Mouse (Mus musculus): ENCODE data around the gene Gpatch8. TPM values are rescaled to one million over a fixed set of nuclear protein-coding genes. Genes with fewer than 3 reads are reported as not detected.
A peak's percentile ranks its signal among the peaks of the same experiment; 100 is the strongest.
"Not testable (repeated sequence)": the region's sequence is repeated elsewhere in the genome, so short reads cannot be mapped to it uniquely, and the experiment has no call there.

Gene Gpatch8
- total RNA-seq, 2 experiments from 2014 or later: 47.5 to 48.8 TPM

DNA sequence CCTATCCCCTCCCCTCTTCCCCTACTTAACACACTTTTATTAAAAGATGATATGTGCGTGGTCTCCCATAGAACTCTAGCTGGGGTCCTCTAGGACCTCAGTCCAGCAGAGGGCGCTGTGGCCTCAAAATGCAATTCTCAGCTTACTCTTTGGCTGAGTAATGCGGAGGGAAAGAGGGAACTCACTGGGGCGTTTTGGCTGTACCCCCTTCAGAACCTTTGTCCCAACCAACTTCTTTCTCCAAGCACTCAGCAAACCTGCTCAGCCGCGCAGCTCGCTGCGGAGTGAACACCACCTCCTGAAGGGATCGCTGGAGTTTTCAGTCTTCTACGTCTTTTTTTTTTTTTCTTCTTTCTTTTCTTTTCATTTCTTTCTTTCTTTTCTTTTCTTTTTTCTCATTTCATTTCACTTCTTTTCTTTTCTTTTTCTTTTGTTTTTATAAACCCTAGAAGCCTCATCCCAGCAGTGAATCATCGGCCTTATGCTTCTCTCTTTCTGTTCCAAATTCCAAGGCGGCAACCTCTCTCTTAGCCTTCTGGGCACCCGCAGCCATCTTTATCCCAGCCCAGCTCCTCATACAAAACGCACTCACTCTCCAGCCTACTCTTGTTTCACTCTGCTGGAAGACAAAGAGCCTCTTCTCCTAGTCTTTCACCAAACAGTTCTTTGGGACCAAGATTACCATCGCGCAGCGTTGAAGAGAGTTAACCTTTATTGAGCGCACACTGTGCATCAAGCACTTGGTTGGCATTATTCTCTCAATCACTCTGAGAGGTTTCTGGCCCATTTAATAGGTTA, 16.9 kb upstream of the Gpatch8 start:
- peak; percentile 70 to 88 for DNase-seq (ENCODE audit: low spot score in 2 of 2)

DNA sequence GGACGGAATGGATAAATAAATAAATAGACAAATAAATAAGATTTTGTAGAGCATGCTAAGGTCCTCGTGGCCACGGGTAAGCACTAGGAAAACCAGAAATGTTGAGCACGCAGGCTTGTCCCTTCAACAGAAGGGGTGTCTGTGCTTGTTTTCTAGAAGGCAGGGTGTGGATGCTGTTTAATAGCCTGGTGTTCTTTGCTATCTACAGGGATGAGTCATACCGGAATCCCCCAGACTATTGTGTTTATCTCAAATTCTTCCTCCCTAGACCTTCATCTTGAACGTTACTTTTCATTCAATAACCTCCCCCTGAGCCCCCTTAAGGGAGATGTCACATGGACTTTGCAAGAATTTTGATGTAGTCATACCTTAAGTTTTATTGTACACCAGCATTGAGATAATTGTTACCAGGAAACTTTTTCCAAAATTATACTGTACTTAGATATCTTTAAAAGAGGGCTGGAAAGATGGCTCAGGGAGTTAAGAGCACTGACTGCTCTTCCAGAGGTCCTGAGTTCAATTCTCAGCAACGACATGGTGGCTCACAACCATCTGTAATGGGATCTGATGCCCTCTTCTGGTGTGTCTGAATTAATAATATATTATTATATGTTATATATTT, 12.7 kb upstream of the Gpatch8 start:
- DNase-seq (ENCODE audit: low spot score in 2 of 2): no peak

DNA sequence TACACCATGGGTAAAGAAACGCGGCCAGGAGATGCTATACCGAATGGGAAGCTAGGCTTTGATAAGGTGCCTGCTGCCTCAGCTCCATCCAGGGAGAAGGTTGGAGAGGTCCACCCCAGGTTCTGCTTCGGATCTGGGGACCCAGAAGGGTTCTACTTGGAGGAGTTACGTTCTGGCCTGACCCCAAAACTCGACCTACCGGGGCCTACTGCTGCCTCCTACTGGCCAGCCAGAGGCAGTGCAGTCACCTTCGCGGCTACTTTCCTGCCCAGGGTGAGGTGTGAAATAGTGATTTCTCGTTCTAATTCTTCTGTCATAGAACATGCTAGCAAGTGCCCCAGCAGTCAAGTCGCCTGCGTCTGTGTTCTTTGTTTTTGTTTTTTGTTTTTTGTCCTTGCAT, 12.0 kb upstream of the Gpatch8 start:
- DNase-seq (ENCODE audit: low spot score in 2 of 2): no peak

DNA sequence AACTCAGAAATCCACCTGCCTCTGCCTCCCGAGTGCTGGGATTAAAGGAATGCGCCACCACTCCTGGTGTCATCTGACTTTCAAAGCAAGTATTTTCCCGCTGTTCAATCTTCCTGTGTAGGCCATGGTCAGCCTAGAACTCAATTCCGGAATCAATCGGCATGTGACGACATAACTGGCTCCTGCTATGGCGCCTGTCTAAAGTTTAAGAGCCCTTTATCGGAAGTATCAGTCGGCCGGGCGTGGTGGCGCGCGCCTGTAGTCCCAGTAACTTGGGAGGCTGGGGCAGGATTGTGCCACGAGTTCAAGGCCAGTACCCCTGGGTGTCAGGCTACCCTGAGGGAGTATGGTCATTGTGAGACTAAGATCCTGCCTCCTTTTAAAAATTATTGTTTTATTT, 11.5 kb upstream of the Gpatch8 start:
- no peak for DNase-seq (ENCODE audit: low spot score in 2 of 2)

DNA sequence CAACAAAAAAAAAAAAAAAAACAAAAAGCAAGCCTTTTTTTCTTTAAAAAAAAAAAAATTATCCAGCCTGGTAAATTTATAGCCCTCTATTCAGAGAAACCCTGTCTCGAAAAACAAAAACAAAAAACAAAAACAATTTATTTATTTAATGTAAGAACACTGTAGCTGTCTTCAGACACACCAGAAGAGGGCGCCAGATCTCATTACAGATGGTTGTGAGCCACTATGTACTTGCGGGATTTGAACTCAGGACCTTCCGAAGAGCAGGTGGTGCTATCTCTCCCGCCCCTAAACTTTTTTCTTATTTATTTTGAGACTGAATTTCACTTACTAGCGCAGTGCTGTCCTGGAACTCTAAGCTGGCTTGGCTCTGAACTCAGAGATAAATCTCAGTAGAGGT, 11.0 kb upstream of the Gpatch8 start:
- no peak for DNase-seq (ENCODE audit: low spot score in 2 of 2)

DNA sequence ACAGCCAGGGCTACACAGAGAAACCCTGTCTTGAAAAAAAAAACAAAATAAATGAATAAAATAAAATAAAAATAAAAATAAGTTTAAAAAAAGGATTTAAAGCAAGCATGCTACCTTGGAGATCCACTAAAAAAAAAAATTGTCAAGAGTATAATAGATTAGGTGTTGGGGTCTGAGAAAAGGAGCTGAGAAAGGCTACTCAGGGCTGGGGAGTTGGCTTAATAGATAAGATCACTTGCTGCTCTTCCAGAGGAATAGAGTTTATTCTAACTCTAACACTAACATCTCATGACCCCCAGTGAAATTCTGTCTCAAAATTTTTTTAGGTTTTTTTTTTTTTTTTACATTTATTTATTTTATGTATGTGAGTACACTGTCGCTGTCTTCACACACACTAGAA, 10.1 kb upstream of the Gpatch8 start:
- DNase-seq (ENCODE audit: low spot score in 2 of 2): no peak

DNA sequence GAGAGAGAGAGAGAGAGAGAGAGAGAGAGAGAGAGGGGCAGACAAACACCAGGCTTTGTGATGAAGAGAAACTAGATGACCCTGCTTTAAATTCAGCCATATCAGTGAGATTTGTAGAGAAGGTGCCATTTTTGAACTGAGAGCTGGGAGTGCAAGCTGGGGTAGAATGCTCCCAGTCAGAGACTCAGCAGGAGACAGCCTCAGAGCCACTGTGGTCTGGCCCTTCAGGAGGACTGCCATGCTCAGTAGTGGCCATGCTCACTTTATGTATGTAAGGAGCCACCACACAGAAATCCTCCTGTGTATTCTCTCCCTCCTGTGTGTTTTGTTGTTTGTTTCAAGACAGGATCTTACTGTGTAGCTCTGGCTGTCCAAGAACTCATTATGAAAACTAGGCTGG, 9.5 kb upstream of the Gpatch8 start:
- no peak for DNase-seq (ENCODE audit: low spot score in 2 of 2)

DNA sequence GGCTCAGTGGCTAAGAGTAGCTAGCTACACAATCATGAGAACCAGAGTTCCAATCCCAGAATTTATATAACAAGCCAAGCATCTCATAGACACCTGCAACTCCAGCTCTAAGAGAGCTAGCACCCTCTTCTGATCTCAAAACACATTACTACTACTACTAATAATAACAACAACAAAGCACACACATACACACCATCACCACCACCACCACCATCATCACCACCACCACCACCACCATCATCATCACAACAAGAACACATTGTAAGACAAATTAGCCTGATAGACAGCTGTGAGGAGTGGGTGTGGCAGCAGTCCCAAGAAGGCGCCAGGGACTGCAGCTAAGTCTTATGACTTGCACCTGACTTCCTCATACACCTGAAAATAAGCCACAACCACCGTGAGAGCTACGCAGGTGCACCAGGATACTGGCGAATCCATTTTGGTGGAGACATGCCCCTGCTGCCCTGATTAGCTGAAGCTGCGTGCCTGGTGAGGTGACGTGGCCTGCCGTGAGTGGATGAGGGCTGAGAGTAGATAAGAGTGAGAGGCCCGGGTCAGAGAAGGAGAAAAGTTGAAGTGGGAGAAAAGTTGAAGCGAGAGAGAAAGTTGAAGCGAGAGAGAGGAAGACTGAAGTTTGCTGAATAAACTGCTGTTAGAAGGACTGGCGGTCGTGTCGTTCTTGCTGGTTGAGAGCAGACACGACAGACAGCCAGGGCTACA, 8.9 kb upstream of the Gpatch8 start:
- not testable (repeated sequence) for DNase-seq (ENCODE audit: low spot score in 2 of 2)

DNA sequence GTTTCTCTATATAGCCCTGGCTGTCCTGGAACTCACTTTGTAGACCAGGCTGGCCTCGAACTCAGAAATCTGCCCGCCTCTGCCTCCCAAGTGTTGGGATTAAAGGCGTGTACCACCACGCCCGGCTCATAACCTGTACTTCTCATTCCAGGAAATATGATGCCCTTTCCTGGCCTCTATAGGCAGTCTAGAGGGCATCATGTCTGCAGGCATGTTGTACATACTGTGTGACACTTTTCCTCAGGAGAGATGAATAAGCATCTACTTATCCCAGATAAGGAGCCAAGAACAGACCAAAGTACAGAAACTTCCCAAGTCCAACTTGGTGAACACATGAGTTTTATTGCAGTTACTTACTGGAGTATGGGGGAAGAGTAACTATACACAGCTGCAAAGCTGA, 2.5 kb upstream of the Gpatch8 start:
- no peak for DNase-seq (ENCODE audit: low spot score in 2 of 2)

DNA sequence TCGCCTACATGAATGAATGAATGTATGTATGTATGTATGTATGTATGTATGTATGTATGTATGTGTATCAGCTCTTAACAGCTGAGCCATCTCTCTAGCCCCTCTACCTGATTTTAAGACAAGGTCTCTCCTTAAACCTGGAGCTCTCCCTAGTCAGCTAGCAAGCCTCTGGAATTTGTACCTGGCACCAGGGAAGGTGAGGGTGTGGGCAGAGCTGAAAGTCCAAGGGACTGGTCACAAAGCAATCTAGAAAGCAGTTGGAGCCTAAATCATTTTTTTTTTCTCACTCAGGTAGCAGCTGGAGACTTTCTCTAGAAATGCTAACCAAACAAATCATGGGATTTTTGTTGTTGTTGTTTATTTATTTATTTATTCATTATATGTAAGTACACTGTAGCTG, 1.2 kb upstream of the Gpatch8 start:
- no peak for DNase-seq (ENCODE audit: low spot score in 2 of 2)

DNA sequence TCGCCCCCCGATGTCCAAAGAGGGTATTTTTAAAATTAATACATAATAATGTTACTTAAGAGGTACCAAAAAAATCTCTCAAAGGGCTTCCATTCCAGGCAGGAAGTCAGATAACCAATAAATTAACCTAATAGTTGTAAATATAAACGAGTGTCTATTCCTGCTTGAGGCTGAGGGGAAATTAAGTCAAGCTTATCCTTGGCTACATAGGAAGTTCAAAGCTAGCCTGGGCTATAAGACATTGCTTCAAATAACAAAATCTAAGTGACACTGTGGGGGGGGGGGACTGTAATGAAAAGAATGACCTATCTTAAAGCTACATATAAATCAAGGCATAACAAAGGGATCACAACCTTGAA, 503 bp upstream of the Gpatch8 start:
- no peak for DNase-seq (ENCODE audit: low spot score in 2 of 2)

DNA sequence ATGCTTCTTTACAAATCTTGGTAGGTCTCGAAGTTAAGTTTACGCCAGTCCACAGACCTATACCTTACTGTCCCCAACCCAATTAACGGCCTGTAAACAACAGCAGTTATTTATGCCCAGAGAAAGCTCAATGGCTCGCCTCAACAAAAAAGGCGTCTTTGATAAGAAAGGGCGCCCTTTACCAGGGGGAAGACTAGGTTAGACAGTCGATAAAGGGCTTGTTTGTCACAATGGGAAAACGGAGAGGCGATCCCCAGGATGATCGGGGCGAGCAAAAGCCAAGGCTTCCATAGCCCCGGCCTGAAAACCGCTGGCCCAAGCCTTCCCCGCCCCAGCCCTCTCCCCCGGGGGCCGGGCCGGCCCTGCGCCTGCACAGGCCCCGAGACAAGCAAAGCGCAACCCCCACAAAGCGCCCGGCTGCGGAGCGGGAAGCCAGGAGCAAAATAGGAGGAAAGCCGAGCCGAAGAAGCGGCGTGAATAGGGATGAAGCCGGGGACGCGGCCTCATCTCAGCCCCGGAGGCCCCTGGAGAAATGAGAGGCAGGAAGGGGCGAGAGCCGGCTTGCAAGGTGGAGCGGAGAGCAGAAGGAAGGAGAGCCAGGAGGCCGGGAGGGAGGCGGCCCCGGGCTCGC, 677 bp downstream of the Gpatch8 start:
- DNase-seq (ENCODE audit: low spot score in 2 of 2): no peak

DNA sequence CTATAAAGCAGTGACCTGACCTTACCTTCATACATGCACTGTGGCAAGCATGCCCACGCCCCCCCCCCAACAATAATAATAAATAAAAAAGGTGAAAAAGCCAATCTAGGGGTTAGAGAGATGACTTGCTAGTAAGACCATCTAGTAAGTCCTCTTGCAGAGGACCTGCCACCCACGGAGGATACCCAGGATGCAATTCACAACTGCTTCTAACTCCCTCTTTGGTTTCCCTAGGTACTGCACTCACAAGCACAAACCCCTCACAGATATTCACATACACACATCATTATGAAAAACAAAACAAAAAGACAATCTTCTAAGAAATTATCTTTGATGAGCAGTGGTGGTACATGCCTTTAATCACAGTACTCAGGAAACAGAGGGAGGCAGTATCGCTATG, 4.1 kb downstream of the Gpatch8 start:
- DNase-seq (ENCODE audit: low spot score in 2 of 2): no peak

DNA sequence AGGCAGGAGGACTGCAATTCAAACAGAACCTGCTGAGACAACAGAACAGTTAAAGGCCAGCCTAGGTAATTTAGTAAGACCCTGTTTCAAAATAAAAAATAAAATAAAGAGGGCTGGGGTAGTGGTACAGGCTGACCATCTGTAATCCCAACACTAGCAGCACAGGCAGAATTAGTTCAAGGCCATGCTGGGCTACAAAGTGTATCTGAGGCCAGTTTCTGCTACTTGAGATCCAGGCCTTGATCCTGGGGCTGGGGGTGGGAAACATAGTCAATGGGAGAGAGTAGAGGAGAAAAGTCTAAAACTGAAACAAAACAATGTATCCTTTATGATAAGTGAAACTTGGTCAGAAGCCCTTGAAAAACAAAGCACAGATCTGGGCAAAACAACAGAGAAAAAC, 5.0 kb downstream of the Gpatch8 start:
- DNase-seq (ENCODE audit: low spot score in 2 of 2): no peak

DNA sequence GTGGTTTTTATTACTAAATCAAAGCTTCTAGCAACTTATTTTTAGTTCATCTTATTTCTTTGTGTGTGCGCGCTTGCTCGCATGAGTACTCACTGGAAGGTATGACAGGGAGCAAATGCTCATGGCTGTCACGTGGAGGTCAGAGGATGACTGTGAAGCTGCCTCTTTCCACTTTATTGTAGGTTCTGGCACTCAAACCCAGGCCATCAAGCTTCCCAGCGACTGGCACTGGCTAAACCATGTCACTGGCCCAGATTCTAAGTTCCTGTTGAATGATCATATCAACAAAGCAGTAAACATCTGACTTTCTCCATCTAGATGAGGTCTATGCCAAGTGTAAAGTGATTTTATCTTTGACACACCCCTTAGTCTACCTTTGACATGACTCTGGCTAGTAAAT, 14.7 kb downstream of the Gpatch8 start:
- no peak for DNase-seq (ENCODE audit: low spot score in 2 of 2)

DNA sequence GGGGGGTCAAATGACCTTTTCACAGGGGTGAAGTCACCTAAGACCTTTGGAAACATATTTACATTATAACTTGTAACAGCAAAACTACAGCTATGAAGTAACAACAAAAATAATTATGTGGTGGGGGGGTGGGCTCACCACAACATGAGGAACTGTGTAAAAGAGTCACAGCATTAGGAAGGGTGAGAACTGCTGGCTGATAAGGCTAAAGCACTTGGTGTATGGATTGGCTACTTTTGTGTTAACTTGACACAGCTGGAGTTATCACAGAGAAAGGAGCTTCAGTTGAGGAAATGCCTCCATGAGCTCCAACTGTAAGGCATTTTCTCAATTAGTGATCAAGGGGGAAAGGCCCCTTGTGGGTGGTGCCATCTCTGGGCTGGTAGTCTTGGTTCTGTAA, 15.9 kb downstream of the Gpatch8 start:
- not testable (repeated sequence) for DNase-seq (ENCODE audit: low spot score in 2 of 2)

DNA sequence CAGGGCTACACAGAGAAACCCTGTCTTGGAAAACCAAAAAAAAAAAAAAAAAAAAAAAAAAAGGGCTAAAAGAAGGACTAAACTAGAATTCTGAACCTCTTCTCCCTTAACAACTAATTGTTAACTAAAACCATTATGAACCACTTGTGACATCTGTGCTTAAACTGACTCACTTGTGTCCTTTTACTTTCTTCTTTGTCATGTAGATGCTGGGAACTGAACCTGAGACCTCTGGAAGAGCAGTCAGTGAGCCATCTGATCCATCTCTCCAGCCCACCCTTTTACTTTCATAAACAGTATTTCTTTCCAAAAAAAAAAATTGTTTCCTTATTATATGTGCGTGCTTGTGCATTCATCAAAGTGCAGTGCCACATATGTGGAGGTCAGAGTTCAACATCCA, 16.5 kb downstream of the Gpatch8 start:
- DNase-seq (ENCODE audit: low spot score in 2 of 2): no peak

DNA sequence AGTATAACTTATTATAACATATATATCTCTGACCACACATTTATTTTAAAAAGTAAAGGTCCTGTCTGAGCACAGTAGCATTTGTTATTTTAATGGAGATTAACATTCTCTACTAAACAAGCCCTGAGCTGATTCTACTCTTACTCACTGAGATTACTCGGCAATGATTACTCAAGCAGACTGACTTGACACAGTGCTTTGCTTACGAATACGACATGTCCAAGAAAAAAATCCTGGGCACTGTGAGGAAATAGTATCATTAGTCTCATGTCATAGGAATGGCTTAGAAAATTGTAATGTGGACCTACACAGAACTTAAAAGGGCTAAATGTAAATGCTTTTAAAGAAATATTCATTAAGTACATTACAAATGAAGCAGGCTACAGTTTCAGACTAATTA, 20.0 kb downstream of the Gpatch8 start:
- DNase-seq (ENCODE audit: low spot score in 2 of 2): no peak

DNA sequence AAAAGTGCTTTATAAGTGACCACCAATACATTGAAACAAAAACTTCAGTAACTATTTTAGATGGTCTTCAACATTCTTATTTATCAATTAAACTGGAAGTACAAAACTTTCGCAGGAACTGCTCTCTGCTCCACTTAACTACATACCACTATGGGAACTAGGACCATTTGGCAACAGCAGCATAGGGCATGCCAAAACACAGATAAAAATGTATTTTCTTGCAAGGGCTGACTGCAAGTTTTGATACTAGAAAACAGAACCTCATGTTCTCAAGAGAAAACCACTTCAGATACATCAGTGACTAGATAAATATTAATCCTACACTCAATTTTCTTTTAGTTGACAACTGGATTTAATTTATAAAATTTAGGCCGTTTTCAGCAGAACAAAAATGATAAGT, 22.1 kb downstream of the Gpatch8 start:
- DNase-seq (ENCODE audit: low spot score in 2 of 2): no peak

DNA sequence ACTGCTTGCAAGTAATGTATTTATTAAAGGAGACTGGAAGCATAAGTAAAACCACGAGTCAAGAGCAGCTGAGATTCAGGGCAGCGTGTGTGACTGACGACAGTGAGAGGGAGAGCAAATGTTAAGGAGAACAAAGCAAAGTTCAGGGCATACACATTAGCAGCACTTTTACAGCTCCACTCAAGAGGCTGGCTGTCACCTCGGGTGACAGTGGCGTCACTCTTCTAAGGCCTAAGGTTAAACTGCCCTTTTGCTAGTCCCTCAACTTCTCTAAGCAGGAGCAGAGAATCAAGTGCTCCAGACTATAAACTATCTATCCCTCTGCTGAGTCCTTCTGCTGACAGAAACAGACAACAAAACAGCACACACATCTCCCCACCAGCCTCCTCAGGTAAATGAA, 24.8 kb downstream of the Gpatch8 start:
- no peak for DNase-seq (ENCODE audit: low spot score in 2 of 2)

DNA sequence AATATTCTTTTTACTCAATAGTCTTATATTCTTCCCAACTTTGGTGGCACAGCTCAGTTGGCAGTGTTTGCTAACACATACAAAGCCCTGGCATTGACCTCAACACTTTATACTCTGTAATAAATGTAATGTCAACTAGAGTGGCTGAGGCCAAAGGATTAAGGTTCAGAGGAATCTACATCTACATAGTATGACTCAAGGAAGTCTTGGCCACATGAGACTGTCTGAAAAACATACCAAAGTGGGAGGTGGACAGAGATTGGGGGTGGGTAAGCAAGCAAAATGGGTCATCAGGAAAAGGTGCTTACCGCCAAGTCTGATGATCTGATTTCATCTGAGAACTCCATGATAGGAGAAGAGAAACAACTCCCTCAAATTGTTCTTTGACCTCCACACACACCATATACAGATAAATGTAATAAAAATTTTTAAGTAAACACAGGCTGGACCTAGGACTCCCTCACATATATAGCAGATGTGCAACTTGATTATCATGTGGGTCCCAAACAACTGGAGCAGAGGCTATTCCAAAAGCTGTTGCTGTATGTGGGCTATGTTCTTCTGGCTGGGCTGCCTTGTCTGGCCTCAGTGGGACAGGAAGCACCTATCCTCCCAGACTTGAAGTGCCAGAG, 41.3 kb downstream of the Gpatch8 start:
- no peak for DNase-seq (ENCODE audit: low spot score in 2 of 2)

DNA sequence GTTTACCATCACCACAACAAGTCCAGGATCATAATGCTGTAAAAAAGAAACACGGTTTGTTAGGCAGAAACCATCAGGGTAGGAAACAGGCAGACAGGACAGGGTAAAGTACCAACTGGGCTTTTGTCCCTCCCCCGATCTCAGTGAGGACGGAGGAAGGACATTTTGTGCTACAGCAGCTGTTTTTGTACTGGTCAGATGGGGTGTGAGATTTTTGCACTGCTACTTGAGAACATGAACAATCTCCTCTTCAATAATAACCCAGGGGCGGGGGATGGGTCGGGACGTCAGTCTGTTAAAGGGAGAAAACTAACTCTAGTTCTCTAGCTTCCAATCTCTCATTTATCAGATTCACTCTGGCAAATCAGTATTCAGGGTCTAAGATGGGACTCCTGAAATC, 46.0 kb downstream of the Gpatch8 start:
- DNase-seq (ENCODE audit: low spot score in 2 of 2): peak in 1 of 2 experiments; percentile 28

Data from layer of hippocampus, adult 18-20 months (tissue).